ENCODE assay signal across 20 mouse cellular contexts in the genomic region with DNA sequence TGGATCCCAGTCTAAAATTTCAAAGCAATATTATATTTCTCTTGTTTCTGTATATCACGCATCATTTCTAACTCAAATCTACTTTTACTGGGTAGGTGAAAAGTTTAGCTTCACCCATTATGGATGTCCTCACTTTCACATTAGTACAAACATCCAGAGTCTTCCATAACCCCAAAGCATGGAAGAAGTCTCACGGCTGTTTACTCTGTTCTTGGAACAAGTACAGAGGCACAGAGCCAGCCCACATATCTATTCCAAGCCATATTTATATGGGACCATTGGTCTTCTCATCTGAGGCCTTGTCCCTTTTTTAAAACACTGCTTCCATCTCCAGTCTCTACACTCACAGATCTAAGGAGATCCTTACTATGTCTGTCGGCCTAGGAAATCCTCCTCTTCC.
A peak's percentile ranks its signal among the peaks of the same experiment; 100 is the strongest.
DNase-seq lines count a peak whose midpoint lies in the region; ATAC-seq and TF ChIP-seq lines count a peak whose summit lies in the region.
"Had no signal": no experiment of that assay in that cellular context is flagged by ENCODE, and none has a peak within 500 bp of the region (broad histone marks: within the 10 kb centered on the region; RNA-seq: fewer than 3 reads in every experiment).

No protein-coding gene starts in this region.

- no peak for TF ChIP-seq EP300 in MEL (IDR thresholded peaks at IDR 0.05; ENCODE audit: low read depth in 1 of 2, low read length in 2 of 2)

- no peak for ATAC-seq in liver, embryonic 11.5 days (replicated peaks; ENCODE audit: low FRiP score)
- ATAC-seq in erythroblast, adult 5-6 weeks (replicated peaks; ENCODE audit: low FRiP score, poor library complexity, severe bottlenecking) = peak; percentile 36; the same call in 1 of the 2 replicates
- ATAC-seq in midbrain, postnatal 0 days (ENCODE audit: low FRiP score) = no peak
- ATAC-seq: forebrain, embryonic 14.5 days; midbrain, embryonic 15.5 days had no signal

- TF ChIP-seq POLR2A in liver, adult 2 months (IDR thresholded peaks at IDR 0.05; ENCODE audit: extremely low read depth, insufficient read depth, low read length) = no peak
- no peak for TF ChIP-seq POLR2A in MEL (IDR thresholded peaks at IDR 0.05; ENCODE audit: control insufficient read depth in 1 of 2, insufficient read depth in 1 of 2, low read depth in 1 of 2, low read length in 2 of 2, poor library complexity in 1 of 2)

- H3K9ac ChIP-seq in liver, adult 2 months (ENCODE audit: low read depth, low read length) = no peak overlapping the region
- H3K9ac ChIP-seq in liver, embryonic 11.5 days (ENCODE audit: low read depth, low read length) = no peak overlapping the region
- peak overlapping the region; percentile 30; the same call in 1 of the 2 replicates for H3K9ac ChIP-seq in MEL (ENCODE audit: control insufficient read depth, low read depth, low read length, poor library complexity, severe bottlenecking)
- H3K9ac ChIP-seq in midbrain, postnatal 0 days (replicated peaks; ENCODE audit: low read length, poor library complexity, severe bottlenecking) = no peak overlapping the region
- H3K9ac ChIP-seq: heart, embryonic 15.5 days; midbrain, embryonic 15.5 days; neural tube, embryonic 15.5 days; stomach, embryonic 15.5 days had no signal

- no peak overlapping the region for H3K27ac ChIP-seq in liver, adult 2 months (replicated peaks; ENCODE audit: insufficient read depth, low read depth, low read length)
- H3K27ac ChIP-seq in liver, embryonic 11.5 days (ENCODE audit: low read depth, low read length) = no peak overlapping the region
- H3K27ac ChIP-seq in MEL (ENCODE audit: control insufficient read depth, low read depth, low read length) = peak overlapping the region; percentile 94
- no peak overlapping the region for H3K27ac ChIP-seq in midbrain, embryonic 10.5 days (replicated peaks)
- H3K27ac ChIP-seq in midbrain, postnatal 0 days (ENCODE audit: low read depth, low read length) = no peak overlapping the region
- H3K27ac ChIP-seq: heart, adult 2 months; heart, embryonic 15.5 days; midbrain, embryonic 15.5 days; neural tube, embryonic 15.5 days; stomach, embryonic 15.5 days had no signal

- H3K79me2 ChIP-seq in liver, adult 2 months (ENCODE audit: control insufficient read depth, insufficient read depth, low read length) = no peaks in the 10 kb centered on the region
- no peaks in the 10 kb centered on the region for H3K79me2 ChIP-seq in MEL (ENCODE audit: control insufficient read depth, insufficient read depth, low read length, poor library complexity)

- no peaks in the 10 kb centered on the region for H3K36me3 ChIP-seq in liver, adult 2 months (ENCODE audit: control insufficient read depth, insufficient read depth, low read length)
- H3K36me3 ChIP-seq in liver, embryonic 11.5 days (ENCODE audit: control insufficient read depth, insufficient read depth, low read length) = no peaks in the 10 kb centered on the region
- peaks cover 0 to 43% of the 10 kb centered on the region in 2 experiments; a peak in 2 of 4 replicates for H3K36me3 ChIP-seq in MEL (ENCODE audit: control insufficient read depth in 1 of 2, insufficient read depth in 2 of 2, low read length in 2 of 2)
- no peaks in the 10 kb centered on the region for H3K36me3 ChIP-seq in midbrain, embryonic 10.5 days
- no peaks in the 10 kb centered on the region for H3K36me3 ChIP-seq in midbrain, postnatal 0 days (ENCODE audit: insufficient read depth, low read length)
- H3K36me3 ChIP-seq: heart, embryonic 15.5 days; midbrain, embryonic 15.5 days; neural tube, embryonic 15.5 days; stomach, embryonic 15.5 days had no signal

- TF ChIP-seq RAD21 in MEL (IDR thresholded peaks at IDR 0.05; ENCODE audit: low read depth, low read length) = no peak

- TF ChIP-seq CTCF in liver, adult 2 months (IDR thresholded peaks at IDR 0.05; ENCODE audit: low read depth, low read length) = no peak
- no peak for TF ChIP-seq CTCF in MEL (IDR thresholded peaks at IDR 0.05 in 2 of 3, conservative IDR thresholded peaks at IDR 0.05 in 1 of 3; ENCODE audit: control insufficient read depth in 1 of 3, insufficient read depth in 1 of 3, low read depth in 2 of 3, low read length in 3 of 3, poor library complexity in 1 of 3, severe bottlenecking in 1 of 3)
- no peak for TF ChIP-seq CTCF in midbrain, postnatal 0 days (IDR thresholded peaks at IDR 0.05)

- no peak overlapping the region for H3K4me3 ChIP-seq in liver, adult 2 months (ENCODE audit: insufficient read depth, low read depth, low read length)
- no peak overlapping the region for H3K4me3 ChIP-seq in liver, embryonic 11.5 days (ENCODE audit: low read depth, low read length)
- H3K4me3 ChIP-seq in MEL (ENCODE audit: control insufficient read depth in 1 of 2, insufficient read depth in 1 of 2, low read depth in 2 of 2, low read length in 2 of 2) = no peak overlapping the region; a peak in 1 of 4 replicates
- no peak overlapping the region for H3K4me3 ChIP-seq in midbrain, embryonic 10.5 days
- H3K4me3 ChIP-seq in midbrain, postnatal 0 days (ENCODE audit: low read depth, low read length) = no peak overlapping the region
- H3K4me3 ChIP-seq: heart, adult 2 months; heart, embryonic 15.5 days; midbrain, embryonic 15.5 days; neural tube, embryonic 15.5 days; stomach, embryonic 15.5 days had no signal

- H3K27me3 ChIP-seq in liver, adult 2 months (ENCODE audit: control insufficient read depth, insufficient read depth, low read length) = no peaks in the 10 kb centered on the region
- H3K27me3 ChIP-seq in liver, embryonic 11.5 days (replicated peaks; ENCODE audit: control insufficient read depth, insufficient read depth, low read length) = no peaks in the 10 kb centered on the region
- H3K27me3 ChIP-seq in MEL (ENCODE audit: control insufficient read depth in 1 of 2, insufficient read depth in 2 of 2, low read length in 2 of 2) = no peaks in the 10 kb centered on the region
- H3K27me3 ChIP-seq in midbrain, embryonic 10.5 days (ENCODE audit: low read depth, poor library complexity, severe bottlenecking) = no peaks in the 10 kb centered on the region
- no peaks in the 10 kb centered on the region for H3K27me3 ChIP-seq in midbrain, postnatal 0 days (ENCODE audit: insufficient read depth, low read length)
- H3K27me3 ChIP-seq: heart, embryonic 15.5 days; midbrain, embryonic 15.5 days; neural tube, embryonic 15.5 days; stomach, embryonic 15.5 days had no signal

- H3K4me1 ChIP-seq in liver, adult 2 months (ENCODE audit: control insufficient read depth, insufficient read depth, low read length) = no peaks in the 10 kb centered on the region
- no peaks in the 10 kb centered on the region for H3K4me1 ChIP-seq in liver, embryonic 11.5 days (replicated peaks; ENCODE audit: control insufficient read depth, insufficient read depth, low read length)
- peaks cover 25 to 41% of the 10 kb centered on the region in 2 experiments for H3K4me1 ChIP-seq in MEL (ENCODE audit: control insufficient read depth in 1 of 2, insufficient read depth in 2 of 2, low read length in 2 of 2)
- H3K4me1 ChIP-seq in midbrain, embryonic 10.5 days = no peaks in the 10 kb centered on the region
- H3K4me1 ChIP-seq in midbrain, postnatal 0 days (ENCODE audit: insufficient read depth, low read length) = no peaks in the 10 kb centered on the region
- H3K4me1 ChIP-seq: heart, embryonic 15.5 days; midbrain, embryonic 15.5 days; neural tube, embryonic 15.5 days; stomach, embryonic 15.5 days had no signal

- no peak overlapping the region for H3K4me2 ChIP-seq in liver, embryonic 11.5 days
- no peak overlapping the region for H3K4me2 ChIP-seq in midbrain, postnatal 0 days (ENCODE audit: low read depth, low read length, poor library complexity, severe bottlenecking)
- H3K4me2 ChIP-seq: heart, embryonic 15.5 days; midbrain, embryonic 15.5 days; neural tube, embryonic 15.5 days; stomach, embryonic 15.5 days had no signal

- H3K9me3 ChIP-seq in liver, embryonic 11.5 days (ENCODE audit: control insufficient read depth, low read length) = no peaks in the 10 kb centered on the region
- no peaks in the 10 kb centered on the region for H3K9me3 ChIP-seq in MEL (replicated peaks; ENCODE audit: insufficient read depth, low read length)
- H3K9me3 ChIP-seq in midbrain, embryonic 10.5 days (replicated peaks) = no peaks in the 10 kb centered on the region
- no peaks in the 10 kb centered on the region for H3K9me3 ChIP-seq in midbrain, postnatal 0 days (ENCODE audit: low read length)
- H3K9me3 ChIP-seq: heart, embryonic 15.5 days; midbrain, embryonic 15.5 days; neural tube, embryonic 15.5 days; stomach, embryonic 15.5 days had no signal

- 83% methylated on average over 3 of the region's 3 CpGs for WGBS in liver, adult 2 months
- WGBS in liver, embryonic 11.5 days = 86% methylated on average over 3 of the region's 3 CpGs
- WGBS in midbrain, embryonic 10.5 days = 94% methylated on average over 3 of the region's 3 CpGs
- 88% methylated on average over 3 of the region's 3 CpGs for WGBS in midbrain, postnatal 0 days

- peak; percentile 8 for DNase-seq in liver, adult 2 months (ENCODE audit: extremely low read depth, low read depth, low spot score)
- no peak for DNase-seq in liver, embryonic 11.5 days (ENCODE audit: low spot score)
- no peak for DNase-seq in MEL (ENCODE audit: low read depth, low spot score)
- DNase-seq in lung, postnatal 10 days = peak; percentile 35
- DNase-seq in midbrain, embryonic 10.5 days (ENCODE audit: low spot score) = no peak
- no peak for DNase-seq in midbrain, postnatal 0 days (ENCODE audit: low spot score)
- DNase-seq: B cell, adult 2 months; cerebellum, adult 8-10 months; gastrocnemius, postnatal 14 days; heart, adult 2 months; kidney, adult 11 months; kidney, postnatal 25 days; right cerebral cortex, postnatal 25 days; thymus, adult 2 months had no signal

TF ChIP-seq in MEL, 35 proteins besides CTCF, POLR2A, EP300 and RAD21 (continues in another document):
- TF ChIP-seq CHD2 (IDR thresholded peaks at IDR 0.05; ENCODE audit: low read length) (no peak), ELF1 (IDR thresholded peaks at IDR 0.05; ENCODE audit: low read depth, low read length) (no peak), MAX (IDR thresholded peaks at IDR 0.05; ENCODE audit: low read length) (peak; percentile 16; the same call in 1 of the 2 replicates), MAZ (IDR thresholded peaks at IDR 0.05; ENCODE audit: low read depth, low read length) (no peak), BHLHE40 (IDR thresholded peaks at IDR 0.05; ENCODE audit: borderline replicate concordance, low read depth, low read length) (no peak), MEF2A (IDR thresholded peaks at IDR 0.05; ENCODE audit: extremely low read depth, insufficient replicate concordance, low read depth, low read length, poor library complexity, severe bottlenecking) (peak; percentile 6; the same call in 1 of the 2 replicates), CHD1 (IDR thresholded peaks at IDR 0.05; ENCODE audit: low read depth, low read length) (no peak), KAT2A (conservative IDR thresholded peaks at IDR 0.05; ENCODE audit: low read depth, low read length) (no peak), MYC (IDR thresholded peaks at IDR 0.05; ENCODE audit: low read depth, low read length) (no peak), GATA1 (IDR thresholded peaks at IDR 0.05; ENCODE audit: low read depth, low read length) (no peak), TBP (IDR thresholded peaks at IDR 0.05; ENCODE audit: low read depth, low read length) (no peak), SIN3A (IDR thresholded peaks at IDR 0.05; ENCODE audit: low read length) (no peak; the same call in 1 of the 2 replicates), HCFC1 (IDR thresholded peaks at IDR 0.05; ENCODE audit: low read depth, low read length) (no peak)

Comparison
In these comparisons a context has a peak if more than half of its experiments do, and no peak if none do; other contexts are left out.
1. DNase-seq: peak in liver, adult 2 months (single experiment) and lung, postnatal 10 days (single experiment); none in liver, embryonic 11.5 days (single experiment), MEL (single experiment), midbrain, embryonic 10.5 days (single experiment) and midbrain, postnatal 0 days (single experiment).